Mouse (Mus musculus): ENCODE measurements around the gene Obox7. TPM values are rescaled to one million over a fixed set of nuclear protein-coding genes. Genes with fewer than 3 reads are reported as not detected.

The Obox7 gene
- not detected for total RNA-seq (2023)

GRCm38 (mm10) chr7:14659196-14659595, at the start of gene Obox7:
Gene Obox7 (plus strand): TSS chr7:14659496.

Other genes with a start within 250 kb of the Obox7 start
- gene Sult2a8, start 212.7 kb upstream of the Obox7 start, total RNA-seq (2023) = not detected
- gene Sult2a7, start 165.3 kb upstream of the Obox7 start, total RNA-seq (2023) = not detected
- gene Vmn1r90, start 96.0 kb upstream of the Obox7 start, total RNA-seq (2023) = not detected

Measured in neutrophil, adult 83 days (primary cell).